Mouse (Mus musculus) liver, embryonic 16.5 days (tissue): ENCODE measurements around the gene Rab35. TPM values are rescaled to one million over a fixed set of nuclear protein-coding genes. Genes with fewer than 3 reads are reported as not detected.

ENCODE experiments used
- ATAC-seq: fragments of 200-750 bp; cut with Nextera tagmentation; 2 replicates; pipeline ENCODE4 v1.8.0; 2017; ENCODE audit warnings: low read depth, mild to moderate bottlenecking, moderate number of reproducible peaks, moderate library complexity
- H3K27ac ChIP-seq: fragments of 300-500 bp; sonication (generic); 2 replicates; pipeline ENCODE4 v1.5.1; 2014; ENCODE audit warnings: mild to moderate bottlenecking, low read length
- H3K27me3 ChIP-seq: fragments of 300-500 bp; sonication (generic); 2 replicates; pipeline ENCODE4 v1.6.1; 2014; ENCODE audit warnings: low read depth, low read length, mixed read lengths; ENCODE audit not compliant: control insufficient read depth, insufficient read depth
- H3K36me3 ChIP-seq: fragments of 300-500 bp; sonication (generic); 2 replicates; pipeline ENCODE4 v1.6.1; 2014; ENCODE audit warnings: mild to moderate bottlenecking; ENCODE audit not compliant: control insufficient read depth, insufficient read depth
- H3K4me1 ChIP-seq: fragments of 300-500 bp; sonication (generic); 2 replicates; pipeline ENCODE4 v1.6.1; 2014; ENCODE audit warnings: low read depth, low read length, mixed read lengths; ENCODE audit not compliant: control insufficient read depth
- H3K4me2 ChIP-seq: fragments of 300-500 bp; sonication (generic); 2 replicates; pipeline ENCODE4 v1.6.1; 2014; ENCODE audit warnings: low read depth, low read length, mixed read lengths
- H3K4me3 ChIP-seq: fragments of 300-500 bp; sonication (generic); 2 replicates; pipeline ENCODE4 v1.5.1; 2014; ENCODE audit warnings: low read depth, mild to moderate bottlenecking, low read length
- H3K9ac ChIP-seq: fragments of 300-500 bp; sonication (generic); 2 replicates; pipeline ENCODE4 v1.6.1; 2014; ENCODE audit warnings: low read depth, low read length
- H3K9me3 ChIP-seq: fragments of 300-500 bp; sonication (generic); replicated peaks from 2 replicates; pipeline ENCODE4 v1.6.1; 2016; ENCODE audit warnings: low read length; ENCODE audit not compliant: control insufficient read depth
- WGBS: fragments of 180-500 bp; shearing (Covaris S2); extraction: QIAGEN DNeasy Blood & Tissue Kit; methylation state at CpG from one replicate; pipeline ENCODE4 v1.1.7; 2014; ENCODE audit not compliant: insufficient replicate concordance; 5-methylcytosine and 5-hydroxymethylcytosine counted together
- polyA plus RNA-seq: library from polyadenylated mRNA; unstranded; fragments of >200 nt; fragmentation: Nextera tagmentation; extraction: Ambion mirVana; gene quantifications from 2 replicates; pipeline ENCODE4 v1.2.1, GENCODE M21; 2015

Rab35 gene
- polyA plus RNA-seq, 1 experiment from 2014 or later, result 4.1 TPM

- H3K36me3 ChIP-seq, result no peaks in the 10 kb centered on the region
- no peaks in the 10 kb centered on the region for H3K9me3 ChIP-seq
- H3K4me1 ChIP-seq, result peaks cover 13% of the 10 kb centered on the region
- no peak overlapping the region for H3K27ac ChIP-seq
- ATAC-seq, result no peak
- WGBS, result 85% methylated on average over 12 of the region's 12 CpGs
- H3K4me2 ChIP-seq, result no peak overlapping the region
- no peak overlapping the region for H3K4me3 ChIP-seq
- no peak overlapping the region for H3K9ac ChIP-seq
- no peaks in the 10 kb centered on the region for H3K27me3 ChIP-seq
These were observed 22.1 kb downstream of the Rab35 start for GRCm38 (mm10) chr5:115653776-115654175.

DNA sequence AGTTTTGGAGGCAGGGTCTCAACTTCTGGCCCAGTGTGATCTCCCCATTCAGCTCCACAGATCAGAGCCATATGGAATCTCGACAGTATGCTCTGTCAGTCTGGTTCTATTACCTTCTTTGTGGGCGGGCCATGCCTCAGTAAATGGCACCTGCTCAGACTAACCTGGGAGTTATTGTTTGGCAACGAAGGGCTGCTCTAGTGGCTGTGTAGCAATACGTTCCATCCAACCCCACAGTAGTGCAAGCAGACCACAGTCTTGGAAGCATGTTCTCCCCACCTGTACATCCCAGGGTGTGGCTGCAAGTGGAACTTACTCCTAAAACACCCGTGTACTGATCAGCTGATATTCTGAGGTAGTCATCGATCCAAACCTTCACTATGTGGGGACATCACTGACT is 25.0 kb downstream of the Rab35 start:
- H3K36me3 ChIP-seq, result no peaks in the 10 kb centered on the region
- WGBS, result 52% methylated on average over 6 of the region's 6 CpGs
- no peak overlapping the region for H3K27ac ChIP-seq
- no peaks in the 10 kb centered on the region for H3K27me3 ChIP-seq
- peaks cover 13% of the 10 kb centered on the region for H3K4me1 ChIP-seq
- no peak overlapping the region for H3K9ac ChIP-seq
- H3K4me2 ChIP-seq, result no peak overlapping the region
- no peak overlapping the region for H3K4me3 ChIP-seq
- no peak for ATAC-seq
- H3K9me3 ChIP-seq, result no peaks in the 10 kb centered on the region

- ATAC-seq, result no peak
- H3K9me3 ChIP-seq, result no peaks in the 10 kb centered on the region
- WGBS, result 50% methylated on average over 1 of the region's 1 CpGs
- no peak overlapping the region for H3K4me2 ChIP-seq
- H3K36me3 ChIP-seq, result no peaks in the 10 kb centered on the region
- H3K27me3 ChIP-seq, result no peaks in the 10 kb centered on the region
- peaks cover 8% of the 10 kb centered on the region for H3K4me1 ChIP-seq
- H3K9ac ChIP-seq, result no peak overlapping the region
- no peak overlapping the region for H3K4me3 ChIP-seq
- no peak overlapping the region for H3K27ac ChIP-seq
These were observed 25.5 kb downstream of the Rab35 start for GRCm38 (mm10) chr5:115657234-115657633.

DNA sequence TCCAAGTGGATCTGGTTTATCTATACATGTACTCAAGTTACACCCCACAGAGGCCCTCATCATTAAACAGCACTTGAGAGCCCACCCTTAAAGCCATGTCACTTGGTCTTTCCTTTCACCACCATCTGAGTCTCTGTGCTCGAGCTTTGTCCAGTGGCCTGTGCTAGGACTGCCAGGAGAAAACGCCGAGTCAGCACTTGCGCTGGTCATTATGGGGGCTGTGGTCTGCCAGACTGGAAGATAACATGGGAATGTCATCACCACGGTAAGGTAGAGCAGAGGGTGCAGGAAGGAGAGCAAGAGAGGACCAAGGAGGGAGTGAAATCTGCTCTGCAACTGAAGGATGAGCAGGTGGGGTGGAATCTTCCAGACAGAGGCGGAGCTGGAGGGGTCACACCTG is 26.6 kb downstream of the Rab35 start:
- no peaks in the 10 kb centered on the region for H3K36me3 ChIP-seq
- ATAC-seq, result no peak
- H3K4me2 ChIP-seq, result no peak overlapping the region
- 49% methylated on average over 6 of the region's 6 CpGs for WGBS
- no peak overlapping the region for H3K9ac ChIP-seq
- no peak overlapping the region for H3K4me3 ChIP-seq
- H3K4me1 ChIP-seq, result no peaks in the 10 kb centered on the region
- H3K9me3 ChIP-seq, result no peaks in the 10 kb centered on the region
- no peak overlapping the region for H3K27ac ChIP-seq
- H3K27me3 ChIP-seq, result no peaks in the 10 kb centered on the region

GRCm38 (mm10) chr5:115662658-115663057 is 30.9 kb downstream of the Rab35 start:
- no peaks in the 10 kb centered on the region for H3K9me3 ChIP-seq
- no peaks in the 10 kb centered on the region for H3K36me3 ChIP-seq
- no peak overlapping the region for H3K27ac ChIP-seq
- H3K4me3 ChIP-seq, result no peak overlapping the region
- H3K27me3 ChIP-seq, result no peaks in the 10 kb centered on the region
- WGBS, result 75% methylated on average over 22 of the region's 22 CpGs
- H3K4me1 ChIP-seq, result no peaks in the 10 kb centered on the region
- H3K4me2 ChIP-seq, result no peak overlapping the region
- H3K9ac ChIP-seq, result no peak overlapping the region
- no peak for ATAC-seq

DNA sequence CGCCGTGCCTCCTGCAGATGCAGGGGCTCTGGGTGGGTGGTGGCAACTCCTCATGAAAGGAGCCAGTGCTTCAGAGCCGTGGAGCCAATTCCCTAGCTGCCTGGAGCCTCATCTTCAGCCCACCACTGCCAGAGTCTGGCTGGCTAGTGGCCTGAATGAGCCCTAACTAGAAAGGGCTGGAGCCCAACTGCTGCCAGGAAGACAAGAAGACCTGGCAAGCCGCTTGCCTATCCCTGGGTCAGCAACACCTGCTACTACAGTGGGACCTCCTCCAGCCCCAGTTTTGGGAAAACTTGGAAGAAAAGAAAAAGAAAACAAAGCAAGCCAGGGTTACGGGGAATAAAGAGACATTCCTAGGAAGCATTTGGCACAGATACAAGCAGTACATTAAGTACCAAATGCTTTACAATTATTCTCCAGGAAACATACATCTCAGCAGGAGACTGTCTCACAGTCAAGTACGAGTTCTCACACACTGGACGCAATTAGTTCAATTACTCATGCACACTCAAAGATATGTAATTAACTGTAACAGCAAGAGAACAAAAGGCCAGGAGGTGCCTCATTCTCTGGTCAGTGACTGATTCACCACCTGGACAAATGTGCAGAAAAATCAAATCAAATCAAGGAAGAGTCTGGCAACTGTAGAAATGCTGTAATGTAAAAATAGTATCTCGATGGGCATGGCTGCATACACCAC is 34.8 kb downstream of the Rab35 start:
- Histone ChIP-seq H3K27ac (no peak overlapping the region), H3K4me1 (no peaks in the 10 kb centered on the region), H3K27me3 (no peaks in the 10 kb centered on the region), H3K36me3 (no peaks in the 10 kb centered on the region), H3K9ac (no peak overlapping the region), H3K9me3 (no peaks in the 10 kb centered on the region), H3K4me2 (no peak overlapping the region), H3K4me3 (no peak overlapping the region)
- 64% methylated on average over 8 of the region's 8 CpGs for WGBS
- no peak for ATAC-seq

DNA sequence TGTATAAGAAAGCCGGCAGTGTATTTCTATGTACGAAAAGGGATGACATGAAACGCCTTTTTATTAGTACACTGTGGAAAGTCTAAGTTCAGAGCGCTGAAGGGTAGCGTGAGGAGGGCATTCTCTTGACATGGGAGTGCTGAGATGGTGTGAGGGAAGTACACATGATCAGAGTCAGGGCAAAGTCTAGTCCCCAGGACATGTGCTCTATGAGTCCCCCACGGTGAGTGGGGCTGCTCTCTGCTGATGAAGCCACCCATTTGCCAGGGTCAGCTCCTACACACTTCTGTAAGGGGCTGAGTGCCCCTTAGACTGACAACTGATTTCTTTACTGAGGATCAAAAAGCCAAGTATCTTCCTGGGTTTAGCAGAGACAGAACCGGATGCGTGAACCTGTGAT is 35.5 kb downstream of the Rab35 start:
- no peak for ATAC-seq
- 66% methylated on average over 8 of the region's 8 CpGs for WGBS
- H3K4me2 ChIP-seq, result no peak overlapping the region

DNA sequence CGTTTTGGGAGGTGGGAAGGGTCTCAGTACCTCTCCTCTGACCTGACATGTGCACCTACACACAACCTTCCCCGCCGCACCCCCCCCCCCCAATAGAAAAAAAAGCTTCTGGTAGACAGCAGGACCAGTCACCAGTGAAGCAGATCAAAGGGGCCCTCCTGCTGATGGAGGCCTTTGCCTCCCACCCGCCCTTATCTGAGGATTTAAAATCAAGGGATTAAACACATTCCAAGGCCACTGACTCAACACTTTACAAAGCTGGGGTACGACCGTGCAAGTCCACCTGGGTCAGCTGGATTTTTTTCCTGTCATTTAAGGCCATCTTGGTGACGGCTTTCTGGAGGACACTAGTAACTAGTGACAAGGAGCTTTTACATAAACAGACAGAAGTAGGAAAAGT is 36.2 kb downstream of the Rab35 start:
- ATAC-seq, result no peak
- WGBS, result 40% methylated on average over 7 of the region's 7 CpGs
- Histone ChIP-seq H3K27me3 (no peaks in the 10 kb centered on the region), H3K4me1 (no peaks in the 10 kb centered on the region), H3K4me3 (no peak overlapping the region), H3K9me3 (no peaks in the 10 kb centered on the region), H3K4me2 (no peak overlapping the region), H3K36me3 (no peaks in the 10 kb centered on the region), H3K27ac (no peak overlapping the region), H3K9ac (no peak overlapping the region)

More for the DNA sequence above, 35.5 kb downstream of the Rab35 start:
- no peaks in the 10 kb centered on the region for H3K4me1 ChIP-seq
- no peaks in the 10 kb centered on the region for H3K36me3 ChIP-seq
- H3K9ac ChIP-seq, result no peak overlapping the region
- H3K27ac ChIP-seq, result no peak overlapping the region
- H3K4me3 ChIP-seq, result no peak overlapping the region
- H3K27me3 ChIP-seq, result no peaks in the 10 kb centered on the region
- no peaks in the 10 kb centered on the region for H3K9me3 ChIP-seq

- H3K4me3 ChIP-seq, result no peak overlapping the region
- ATAC-seq, result no peak
- no peak overlapping the region for H3K4me2 ChIP-seq
- H3K9ac ChIP-seq, result no peak overlapping the region
- H3K36me3 ChIP-seq, result no peaks in the 10 kb centered on the region
- no peak overlapping the region for H3K27ac ChIP-seq
- H3K9me3 ChIP-seq, result no peaks in the 10 kb centered on the region
- whole genome bisulfite sequencing, result 73% methylated on average over 12 of the region's 12 CpGs
- no peaks in the 10 kb centered on the region for H3K4me1 ChIP-seq
- no peaks in the 10 kb centered on the region for H3K27me3 ChIP-seq
These were observed 37.3 kb downstream of the Rab35 start for GRCm38 (mm10) chr5:115668986-115669385.
